Mouse (Mus musculus) midbrain, embryonic 11.5 days (tissue): ENCODE results near the gene Siglecg. TPM values are rescaled to one million over a fixed set of nuclear protein-coding genes. Genes with fewer than 3 reads are reported as not detected.

ENCODE experiments used
- ATAC-seq: fragments of 200-750 bp; cut with Nextera tagmentation; 2 replicates; pipeline ENCODE4 v1.8.0; 2017; ENCODE audit warnings: moderate TSS enrichment, moderate library complexity; ENCODE audit not compliant: low FRiP score
- DNase-seq: peaks from one replicate; pipeline ENCODE4 v3.0.0; 2015; ENCODE audit warnings: low spot score; ENCODE audit errors: missing footprints
- H3K27ac ChIP-seq: fragments of 300-500 bp; sonication (generic); 2 replicates; pipeline ENCODE4 v1.5.1; 2014; ENCODE audit warnings: low read depth, low read length
- H3K27me3 ChIP-seq: fragments of 300-500 bp; sonication (generic); 2 replicates; pipeline ENCODE4 v1.6.1; 2014; ENCODE audit warnings: mild to moderate bottlenecking, low read length, moderate library complexity, mixed read lengths; ENCODE audit not compliant: control insufficient read depth, insufficient read depth
- H3K36me3 ChIP-seq: fragments of 300-500 bp; sonication (generic); 2 replicates; pipeline ENCODE4 v1.6.1; 2014; ENCODE audit warnings: mild to moderate bottlenecking, low read length, moderate library complexity, mixed read lengths; ENCODE audit not compliant: control insufficient read depth, insufficient read depth
- H3K4me1 ChIP-seq: fragments of 300-500 bp; sonication (generic); 2 replicates; pipeline ENCODE4 v1.6.1; 2014; ENCODE audit warnings: low read length; ENCODE audit not compliant: control insufficient read depth, insufficient read depth
- H3K4me2 ChIP-seq: fragments of 300-500 bp; sonication (generic); 2 replicates; pipeline ENCODE4 v1.6.1; 2014; ENCODE audit warnings: mild to moderate bottlenecking, moderate library complexity
- H3K4me3 ChIP-seq: fragments of 300-500 bp; sonication (generic); 2 replicates; pipeline ENCODE4 v1.5.1; 2014; ENCODE audit warnings: low read depth, low read length
- H3K9ac ChIP-seq: fragments of 300-500 bp; sonication (generic); 2 replicates; pipeline ENCODE4 v1.6.1; 2014; ENCODE audit warnings: low read length
- H3K9me3 ChIP-seq: fragments of 300-500 bp; sonication (generic); 2 replicates; pipeline ENCODE4 v1.6.1; 2016; ENCODE audit warnings: low read length; ENCODE audit not compliant: control insufficient read depth
- WGBS: fragments of 180-500 bp; shearing (Covaris S2); extraction: QIAGEN DNeasy Blood & Tissue Kit; methylation state at CpG from one replicate; pipeline ENCODE4 v1.1.7; 2014; 5-methylcytosine and 5-hydroxymethylcytosine counted together
- polyA plus RNA-seq: library from polyadenylated mRNA; unstranded; fragments of >200 nt; fragmentation: Nextera tagmentation; extraction: Ambion mirVana; gene quantifications from 2 replicates; pipeline ENCODE4 v1.2.1, GENCODE M21; 2014

Siglecg gene
- polyA plus RNA-seq, result not detected in 2 replicates

DNA sequence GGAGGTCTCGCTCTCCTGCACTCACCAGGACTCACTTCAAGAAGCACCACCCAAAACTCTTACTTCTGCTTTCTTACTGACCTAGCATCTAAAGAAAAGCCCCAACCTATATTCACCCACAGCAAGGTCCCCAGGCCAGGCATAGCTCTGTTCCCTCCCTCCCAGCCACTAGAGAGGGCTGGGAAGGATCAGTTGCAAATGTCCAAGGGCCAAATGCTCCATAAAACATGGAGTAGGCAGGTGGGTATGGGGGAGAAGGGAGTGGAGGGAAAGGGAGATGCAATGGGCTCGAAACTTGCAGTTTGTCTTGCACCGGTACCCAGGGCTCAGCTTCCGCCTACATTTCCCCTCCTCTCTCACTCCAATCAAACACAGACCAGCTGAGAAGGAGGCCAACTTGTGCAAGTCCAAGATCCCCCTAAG lies at the start of gene Siglecg:
Gene Siglecg, plus strand, starts transcription at position 74 of the 423 bp plus-strand sequence.
- Histone ChIP-seq H3K4me2 (no peak within 1 kb of the TSS), H3K9ac (no peak within 1 kb of the TSS), H3K27ac (no peak within 1 kb of the TSS), H3K9me3 (no peaks in the 10 kb centered on the region), H3K27me3 (no peaks in the 10 kb centered on the region), H3K36me3 (no peaks in the 10 kb centered on the region), H3K4me3 (no peak within 1 kb of the TSS), H3K4me1 (no peaks in the 10 kb centered on the region)
- 73% methylated on average over 4 of the region's 4 CpGs for WGBS
- ATAC-seq (no peak), DNase-seq (no peak)

- DNase-seq (no peak), ATAC-seq (no peak)
- Histone ChIP-seq H3K4me1 (peaks cover 4% of the 10 kb centered on the region; the same call in 1 of the 2 replicates), H3K9me3 (no peaks in the 10 kb centered on the region), H3K9ac (no peak overlapping the region), H3K4me3 (no peak overlapping the region), H3K27me3 (no peaks in the 10 kb centered on the region), H3K4me2 (no peak overlapping the region), H3K27ac (no peak overlapping the region), H3K36me3 (no peaks in the 10 kb centered on the region)
- 88% methylated on average over 3 of the region's 3 CpGs for WGBS
Measured at GRCm38 (mm10) chr7:43358556-43358955, 49.4 kb upstream of the Siglecg start.

- Histone ChIP-seq H3K27me3 (no peaks in the 10 kb centered on the region), H3K9me3 (no peaks in the 10 kb centered on the region), H3K9ac (no peak overlapping the region), H3K27ac (no peak overlapping the region), H3K36me3 (no peaks in the 10 kb centered on the region), H3K4me2 (no peak overlapping the region), H3K4me3 (no peak overlapping the region), H3K4me1 (no peaks in the 10 kb centered on the region)
- ATAC-seq (no peak), DNase-seq (no peak)
- WGBS, result 86% methylated on average over 1 of the region's 1 CpGs
Measured at GRCm38 (mm10) chr7:43361442-43361841, 46.6 kb upstream of the Siglecg start.

DNA sequence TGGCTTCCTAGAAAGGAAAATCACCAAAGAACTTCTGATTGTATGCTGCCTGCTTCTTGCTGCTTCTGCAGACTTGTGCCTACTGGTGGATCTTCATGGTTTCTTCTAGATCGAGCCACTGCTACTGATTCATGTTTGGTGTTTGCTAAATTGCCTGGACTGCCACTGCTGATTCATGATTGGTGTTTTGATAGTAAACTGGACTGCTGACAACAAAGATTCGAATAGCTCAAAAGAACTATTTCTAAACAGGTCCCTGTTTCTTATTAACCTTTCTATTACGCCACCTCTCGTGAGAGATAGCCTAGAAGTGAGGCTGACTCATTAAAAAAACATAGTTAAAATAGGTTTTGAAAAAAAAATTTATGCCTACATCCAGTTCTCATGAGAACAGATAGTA lies 46.0 kb upstream of the Siglecg start:
- H3K36me3 ChIP-seq, result no peaks in the 10 kb centered on the region
- H3K9me3 ChIP-seq, result no peaks in the 10 kb centered on the region
- H3K4me3 ChIP-seq, result no peak overlapping the region
- H3K27ac ChIP-seq, result no peak overlapping the region
- no peaks in the 10 kb centered on the region for H3K27me3 ChIP-seq
- 76% methylated on average over 4 of the region's 4 CpGs for WGBS
- H3K4me2 ChIP-seq, result no peak overlapping the region
- H3K4me1 ChIP-seq, result no peaks in the 10 kb centered on the region
- ATAC-seq (no peak), DNase-seq (no peak)
- H3K9ac ChIP-seq, result no peak overlapping the region

DNA sequence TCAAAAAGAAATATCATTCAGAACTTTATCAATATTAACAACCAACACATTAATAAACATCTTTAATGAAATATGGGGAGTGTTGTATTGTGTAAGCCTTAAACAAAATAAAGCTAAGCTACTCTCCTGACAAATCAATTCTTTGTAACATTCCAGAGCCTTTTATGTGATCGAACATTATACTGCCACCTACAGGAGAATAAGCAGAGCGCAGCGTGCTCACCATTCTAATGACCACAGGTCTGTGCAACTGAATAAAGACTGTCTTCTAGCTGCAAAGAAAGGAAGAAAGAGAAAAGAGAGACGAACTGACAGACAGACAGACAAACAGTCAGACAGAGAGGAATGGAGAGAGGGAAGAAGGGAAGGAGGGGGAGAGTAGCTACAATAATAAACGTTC lies 29.8 kb upstream of the Siglecg start:
- 20% methylated on average over 5 of the region's 5 CpGs for whole genome bisulfite sequencing
- peak; percentile 89 for DNase-seq
- H3K4me1 ChIP-seq, result no peaks in the 10 kb centered on the region

DNA sequence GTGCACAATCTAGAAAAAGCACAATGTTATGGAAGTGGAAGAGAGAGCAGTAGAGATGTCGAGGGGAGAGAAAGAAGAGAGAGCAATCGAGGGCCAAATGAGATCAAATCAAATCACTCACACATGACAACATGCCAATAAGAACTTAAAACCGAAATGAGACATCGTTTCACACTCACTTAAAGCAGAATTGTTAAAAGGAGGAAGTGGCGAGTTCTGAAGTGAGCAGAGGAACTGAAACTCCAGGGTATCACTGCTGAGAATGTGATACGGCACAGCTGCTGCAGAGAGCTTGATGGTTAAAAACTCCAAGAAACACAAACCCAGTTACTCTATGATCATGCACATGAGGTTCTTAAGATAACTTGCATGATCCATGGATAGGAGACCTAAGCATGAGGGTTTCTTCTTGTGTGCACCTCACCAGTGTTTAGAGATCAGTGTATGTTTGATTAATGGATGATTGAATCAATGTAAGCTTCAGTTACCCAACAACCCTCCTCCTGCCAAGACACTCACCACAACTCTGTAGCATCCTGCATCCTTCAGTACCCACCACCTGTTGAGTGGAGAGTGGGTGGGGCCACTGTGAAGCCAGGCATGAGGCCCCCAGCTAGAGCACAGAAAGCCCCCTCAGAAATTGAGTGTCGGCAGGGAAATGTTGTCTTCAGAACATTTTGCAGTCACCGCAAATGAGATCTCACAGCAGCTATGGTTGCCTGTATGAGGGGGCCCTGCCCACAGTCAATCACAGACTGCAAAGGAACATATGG lies 15.5 kb upstream of the Siglecg start:
- Histone ChIP-seq H3K4me3 (no peak overlapping the region), H3K9me3 (no peaks in the 10 kb centered on the region), H3K4me1 (no peaks in the 10 kb centered on the region), H3K36me3 (no peaks in the 10 kb centered on the region), H3K27me3 (no peaks in the 10 kb centered on the region), H3K9ac (no peak overlapping the region), H3K27ac (no peak overlapping the region), H3K4me2 (no peak overlapping the region)
- WGBS, result 85% methylated on average over 8 of the region's 8 CpGs
- DNase-seq, result no peak
- no peak for ATAC-seq

More for the DNA sequence above, 29.8 kb upstream of the Siglecg start:
- ATAC-seq, result no peak
- Histone ChIP-seq H3K9ac (no peak overlapping the region), H3K4me2 (no peak overlapping the region), H3K4me3 (no peak overlapping the region), H3K36me3 (no peaks in the 10 kb centered on the region), H3K27ac (no peak overlapping the region), H3K9me3 (no peaks in the 10 kb centered on the region), H3K27me3 (no peaks in the 10 kb centered on the region)

DNA sequence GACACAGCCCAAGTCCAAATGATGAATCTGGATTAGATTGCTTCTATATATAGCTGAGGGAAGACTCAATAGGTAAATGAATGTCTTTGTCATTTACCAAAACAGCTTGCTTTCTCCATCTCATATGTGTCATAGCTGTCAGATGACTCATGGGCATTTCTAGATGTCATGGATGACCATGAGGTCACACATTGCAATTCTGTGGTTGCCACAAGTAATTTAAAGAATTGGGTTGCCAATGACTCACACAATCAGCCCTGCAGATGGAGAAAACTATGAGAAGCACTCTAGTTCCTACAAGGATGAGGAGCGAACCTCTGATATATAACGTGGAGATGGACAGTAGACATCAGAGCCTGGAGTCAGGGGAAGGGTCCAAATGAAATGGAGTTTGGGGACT lies 8.5 kb upstream of the Siglecg start:
- H3K27ac ChIP-seq, result no peak overlapping the region
- no peak overlapping the region for H3K4me3 ChIP-seq
- DNase-seq, result no peak
- no peaks in the 10 kb centered on the region for H3K9me3 ChIP-seq
- no peak overlapping the region for H3K4me2 ChIP-seq
- ATAC-seq, result no peak
- H3K9ac ChIP-seq, result no peak overlapping the region
- H3K27me3 ChIP-seq, result no peaks in the 10 kb centered on the region
- no peaks in the 10 kb centered on the region for H3K4me1 ChIP-seq
- 79% methylated on average over 2 of the region's 2 CpGs for WGBS
- no peaks in the 10 kb centered on the region for H3K36me3 ChIP-seq

DNA sequence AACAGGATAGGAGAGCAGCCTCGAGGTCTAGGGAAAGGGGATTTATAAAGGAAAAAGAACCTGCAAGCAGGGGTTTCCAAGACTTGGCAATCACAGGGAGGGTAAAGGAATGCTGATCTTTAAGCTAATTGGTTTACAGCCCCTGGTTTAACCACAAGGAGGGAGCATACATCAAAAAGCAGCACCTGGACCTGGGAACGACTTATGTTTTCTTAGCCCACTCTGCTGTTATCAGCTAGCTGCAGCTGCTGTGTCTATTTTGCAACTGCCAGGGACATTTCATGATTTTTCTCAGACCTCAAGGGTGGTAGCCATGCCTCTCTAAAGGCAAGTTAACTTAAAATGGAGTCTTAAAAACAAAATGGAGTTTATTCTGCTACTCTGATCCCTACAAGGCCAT lies 5.3 kb upstream of the Siglecg start:
- H3K27ac ChIP-seq, result no peak overlapping the region
- H3K4me1 ChIP-seq, result no peaks in the 10 kb centered on the region
- H3K4me3 ChIP-seq, result no peak overlapping the region
- no peak overlapping the region for H3K9ac ChIP-seq
- no peak overlapping the region for H3K4me2 ChIP-seq
- DNase-seq (no peak), ATAC-seq (no peak)
- H3K27me3 ChIP-seq, result no peaks in the 10 kb centered on the region
- no peaks in the 10 kb centered on the region for H3K36me3 ChIP-seq
- no peaks in the 10 kb centered on the region for H3K9me3 ChIP-seq
- 57% methylated on average over 2 of the region's 2 CpGs for WGBS

DNA sequence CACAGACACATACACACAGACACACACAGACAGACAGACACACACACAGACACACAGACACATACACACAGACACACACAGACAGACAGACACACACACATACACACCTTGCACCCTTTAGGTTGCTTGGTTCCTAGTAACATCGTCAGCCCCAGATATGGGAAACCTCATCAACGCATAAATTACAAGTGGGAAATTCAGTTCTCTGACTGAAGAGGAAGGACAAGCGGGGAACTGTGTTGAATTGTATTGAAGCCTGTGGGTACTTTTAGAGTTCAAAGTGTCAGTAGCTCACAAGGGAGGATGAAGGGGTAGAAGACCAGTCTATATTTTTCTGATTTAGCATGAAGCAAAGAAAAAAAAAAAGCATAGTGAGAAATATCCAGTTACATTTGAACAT lies 431 bp upstream of the Siglecg start:
- H3K27me3 ChIP-seq, result no peaks in the 10 kb centered on the region
- H3K4me3 ChIP-seq, result no peak overlapping the region
- no peaks in the 10 kb centered on the region for H3K9me3 ChIP-seq
- ATAC-seq (no peak), DNase-seq (no peak)
- H3K27ac ChIP-seq, result no peak overlapping the region
- no peak overlapping the region for H3K4me2 ChIP-seq
- WGBS, result 82% methylated on average over 3 of the region's 3 CpGs
- H3K36me3 ChIP-seq, result no peaks in the 10 kb centered on the region
- no peaks in the 10 kb centered on the region for H3K4me1 ChIP-seq
- no peak overlapping the region for H3K9ac ChIP-seq
